Mouse (Mus musculus) liver, adult 2 months (tissue): ENCODE data around the gene Clec16a.

Experiments used
- CTCF ChIP-seq: fragments of 200-500 bp; IDR thresholded peaks from 2 replicates; pipeline ENCODE4 v1.5.1; 2011; ENCODE audit warnings: low read depth, low read length, control low read depth
- POLR2A ChIP-seq: fragments of 200-500 bp; IDR thresholded peaks from 2 replicates; pipeline ENCODE4 v1.6.1; 2011; ENCODE audit warnings: low read length, control low read depth; ENCODE audit not compliant: insufficient read depth; ENCODE audit errors: extremely low read depth

GRCm38 (mm10) chr16:10609921-10610320 is 64.8 kb downstream of the Clec16a start:
- no peak for TF ChIP-seq POLR2A
- no peak for TF ChIP-seq CTCF
